In the genomic region with DNA sequence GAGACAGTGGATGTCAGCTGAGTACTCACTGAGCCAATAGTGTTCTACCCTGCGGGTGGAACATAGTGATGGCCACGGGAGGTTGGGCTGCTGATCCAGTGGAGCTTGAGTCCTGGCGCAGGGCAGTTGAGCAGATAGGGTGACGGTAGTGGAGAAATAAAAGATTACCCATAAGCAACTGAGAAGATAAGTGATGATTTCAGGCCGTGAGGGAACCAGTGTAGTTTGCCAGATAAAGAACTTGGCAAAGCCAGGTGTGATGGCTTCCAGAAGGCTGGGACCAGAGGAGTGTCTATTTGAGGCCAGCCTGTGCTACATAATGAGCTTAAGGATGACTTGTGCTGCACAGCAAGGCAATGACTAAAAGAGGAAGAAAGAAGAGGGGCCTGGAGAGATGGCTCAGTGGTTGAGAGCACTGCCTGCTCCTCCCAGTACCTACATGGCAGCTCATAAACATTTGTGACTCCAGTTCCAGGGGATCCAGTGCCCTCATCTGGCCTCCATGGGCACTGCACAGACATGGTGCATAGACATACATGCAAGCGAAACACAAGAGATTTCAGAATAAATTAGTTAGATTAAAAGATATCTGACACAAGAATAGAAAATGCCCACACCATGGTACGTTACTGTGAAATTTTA, we compare ENCODE assay signal across 10 mouse cellular contexts. TPM values are rescaled to one million over a fixed set of nuclear protein-coding genes. Genes with fewer than 3 reads are reported as not detected.
DNase-seq lines count a peak whose midpoint lies in the region; ATAC-seq and TF ChIP-seq lines count a peak whose summit lies in the region.
"Had no signal": no experiment of that assay in that cellular context is flagged by ENCODE, and none has a peak within 500 bp of the region (broad histone marks: within the 10 kb centered on the region; RNA-seq: fewer than 3 reads in every experiment).

No protein-coding gene starts in this region.

- H3K27ac ChIP-seq in hindbrain, embryonic 11.5 days (ENCODE audit: low read depth, low read length) = no peak overlapping the region
- no peak overlapping the region for H3K27ac ChIP-seq in hindbrain, embryonic 13.5 days
- H3K27ac ChIP-seq: embryonic facial prominence, embryonic 15.5 days; lung, embryonic 15.5 days had no signal

- no peak overlapping the region for H3K4me3 ChIP-seq in hindbrain, embryonic 11.5 days (ENCODE audit: low read depth, low read length)
- no peak overlapping the region for H3K4me3 ChIP-seq in hindbrain, embryonic 13.5 days
- no peak overlapping the region for H3K4me3 ChIP-seq in G1E (ENCODE audit: low read depth, low read length)
- H3K4me3 ChIP-seq: embryonic facial prominence, embryonic 15.5 days; lung, embryonic 15.5 days had no signal

- H3K27me3 ChIP-seq in hindbrain, embryonic 11.5 days (ENCODE audit: control insufficient read depth, insufficient read depth, low read length) = no peaks in the 10 kb centered on the region
- no peaks in the 10 kb centered on the region for H3K27me3 ChIP-seq in hindbrain, embryonic 13.5 days
- H3K27me3 ChIP-seq in G1E (ENCODE audit: insufficient read depth, low read length) = no peaks in the 10 kb centered on the region
- H3K27me3 ChIP-seq: embryonic facial prominence, embryonic 15.5 days; lung, embryonic 15.5 days had no signal

- no peak overlapping the region for H3K4me2 ChIP-seq in hindbrain, embryonic 11.5 days (replicated peaks; ENCODE audit: low read depth, low read length)
- H3K4me2 ChIP-seq in hindbrain, embryonic 13.5 days = no peak overlapping the region
- H3K4me2 ChIP-seq: embryonic facial prominence, embryonic 15.5 days; lung, embryonic 15.5 days had no signal

- no peak for ATAC-seq in hindbrain, embryonic 11.5 days (ENCODE audit: low FRiP score)
- no peak for ATAC-seq in hindbrain, embryonic 13.5 days (ENCODE audit: low FRiP score)
- peak; percentile 40 for ATAC-seq in G1E (ENCODE audit: extremely low read depth, insufficient number of reproducible peaks, low FRiP score, poor library complexity, severe bottlenecking)

- no peak overlapping the region for H3K9ac ChIP-seq in hindbrain, embryonic 11.5 days (ENCODE audit: low read depth, low read length)
- no peak overlapping the region for H3K9ac ChIP-seq in hindbrain, embryonic 13.5 days
- H3K9ac ChIP-seq: embryonic facial prominence, embryonic 15.5 days; lung, embryonic 15.5 days had no signal

- peaks cover 3% of the 10 kb centered on the region for H3K36me3 ChIP-seq in hindbrain, embryonic 11.5 days (ENCODE audit: control insufficient read depth, insufficient read depth, low read length)
- peaks cover 80% of the 10 kb centered on the region for H3K36me3 ChIP-seq in hindbrain, embryonic 13.5 days
- peaks cover 88% of the 10 kb centered on the region for H3K36me3 ChIP-seq in G1E (replicated peaks)

- peak; percentile 51 for DNase-seq in hindbrain, embryonic 11.5 days (ENCODE audit: low spot score)
- DNase-seq in G1E (ENCODE audit: low spot score) = no peak
- peak; percentile 62 for DNase-seq in cerebellum, adult 11-12 months
- DNase-seq in frontal cortex, postnatal 25 days (ENCODE audit: low spot score in 2 of 2) = peak; percentile 24 to 37
- DNase-seq in layer of hippocampus, adult 9-10 months (ENCODE audit: low spot score) = peak; percentile 40
- DNase-seq in lung, postnatal 4 days = peak; percentile 50 to 67
- peak; percentile 65 for DNase-seq in thymus, postnatal 0 days (ENCODE audit: low spot score)

- 91% methylated on average over 7 of the region's 7 CpGs for WGBS in hindbrain, embryonic 11.5 days
- WGBS in hindbrain, embryonic 13.5 days = 91% methylated on average over 7 of the region's 7 CpGs

- peak; percentile 50; the same call in 1 of the 2 replicates for TF ChIP-seq CTCF in G1E (IDR thresholded peaks at IDR 0.05; ENCODE audit: low read depth, low read length)

- H3K4me1 ChIP-seq in hindbrain, embryonic 11.5 days (replicated peaks; ENCODE audit: control insufficient read depth, insufficient read depth, low read length) = no peaks in the 10 kb centered on the region
- no peaks in the 10 kb centered on the region for H3K4me1 ChIP-seq in hindbrain, embryonic 13.5 days (replicated peaks)
- H3K4me1 ChIP-seq in G1E (ENCODE audit: insufficient read depth, low read depth, low read length) = peaks cover 43% of the 10 kb centered on the region
- H3K4me1 ChIP-seq: embryonic facial prominence, embryonic 15.5 days; lung, embryonic 15.5 days had no signal

- no peaks in the 10 kb centered on the region for H3K9me3 ChIP-seq in hindbrain, embryonic 11.5 days (ENCODE audit: control insufficient read depth, low read length)
- H3K9me3 ChIP-seq in hindbrain, embryonic 13.5 days = no peaks in the 10 kb centered on the region
- H3K9me3 ChIP-seq in G1E (replicated peaks) = no peaks in the 10 kb centered on the region
- H3K9me3 ChIP-seq: embryonic facial prominence, embryonic 15.5 days; lung, embryonic 15.5 days had no signal

RNA-seq across cellular contexts. Expression of a gene that starts 46.8 kb away (rescaled TPM):
- polyA plus RNA-seq in hindbrain, embryonic 11.5 days (2014; fragmentation: Nextera tagmentation; extraction: Ambion mirVana) = 11.6 and 15.5 TPM in 2 replicates
- polyA plus RNA-seq in hindbrain, embryonic 13.5 days (2015; fragmentation: Nextera tagmentation; extraction: Ambion mirVana) = 15.0 and 17.2 TPM in 2 replicates
- 83.9 and 177 TPM in 2 replicates for total RNA-seq in G1E (2014; fragmentation: Nextera tagmentation)
- total RNA-seq in G1E (2017) = 19.6 and 22.8 TPM in 2 replicates
- polyA plus RNA-seq in G1E (2012) = 16.4 and 22.8 TPM in 2 replicates
- polyA plus RNA-seq in thymus, postnatal 0 days (2015; fragmentation: Nextera tagmentation; extraction: Ambion mirVana) = 4.3 and 4.9 TPM in 2 replicates
